Mouse (Mus musculus): ENCODE measurements around the gene RPS10-NUDT3. TPM values are rescaled to one million over a fixed set of nuclear protein-coding genes. Genes with fewer than 3 reads are reported as not detected.
A peak's percentile ranks its signal among the peaks of the same experiment; 100 is the strongest.

RPS10-NUDT3 gene
- polyA plus RNA-seq, 1 experiment from 2014 or later: not detected

GRCm38 (mm10) chr17:27621705-27622531 lies 13.1 kb downstream of the RPS10-NUDT3 start:
- Histone ChIP-seq H3K4me1 (ENCODE audit: control insufficient read depth, insufficient read depth, low read length) (peaks cover 26% of the 10 kb centered on the region), H3K36me3 (ENCODE audit: control insufficient read depth, insufficient read depth, low read length) (no peaks in the 10 kb centered on the region), H3K9me3 (replicated peaks; ENCODE audit: control insufficient read depth, low read length, poor library complexity, severe bottlenecking) (no peaks in the 10 kb centered on the region), H3K27me3 (ENCODE audit: control insufficient read depth, insufficient read depth, low read depth, low read length) (no peaks in the 10 kb centered on the region), H3K27ac (ENCODE audit: low read length) (peak overlapping the region; percentile 99), H3K9ac (ENCODE audit: low read depth, low read length) (peak overlapping the region; percentile 92), H3K4me2 (ENCODE audit: low read length) (peak overlapping the region; percentile 89), H3K4me3 (ENCODE audit: low read depth, low read length) (peak overlapping the region; percentile 97)
- ATAC-seq: no peak
- 1% methylated on average over 23 of the region's 23 CpGs for WGBS

DNA sequence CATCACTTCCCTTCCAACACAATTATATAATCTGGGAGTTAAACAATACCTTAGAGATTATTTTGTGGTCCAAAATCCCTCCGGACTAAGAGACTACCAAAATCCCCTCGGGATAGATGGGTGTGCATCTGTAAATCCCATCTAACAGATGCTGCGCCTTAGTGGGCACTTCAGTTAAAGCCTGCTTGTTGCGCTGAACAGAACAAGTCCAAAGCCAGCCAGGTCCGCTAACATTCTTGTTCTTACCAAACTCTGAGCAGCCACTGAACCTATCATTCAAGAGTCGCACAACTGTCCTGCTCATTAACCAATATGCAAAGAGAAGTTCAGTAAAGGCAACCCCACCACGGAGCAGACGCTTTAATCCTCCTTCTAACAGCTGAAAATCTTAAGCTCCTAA lies 13.9 kb downstream of the RPS10-NUDT3 start:
- Histone ChIP-seq H3K4me3 (ENCODE audit: low read depth, low read length) (peak overlapping the region; percentile 97), H3K9me3 (replicated peaks; ENCODE audit: control insufficient read depth, low read length, poor library complexity, severe bottlenecking) (no peaks in the 10 kb centered on the region), H3K4me2 (ENCODE audit: low read length) (peak overlapping the region; percentile 89), H3K36me3 (ENCODE audit: control insufficient read depth, insufficient read depth, low read length) (no peaks in the 10 kb centered on the region), H3K27ac (ENCODE audit: low read length) (peak overlapping the region; percentile 99), H3K4me1 (ENCODE audit: control insufficient read depth, insufficient read depth, low read length) (peaks cover 26% of the 10 kb centered on the region), H3K9ac (ENCODE audit: low read depth, low read length) (peak overlapping the region; percentile 92), H3K27me3 (ENCODE audit: control insufficient read depth, insufficient read depth, low read depth, low read length) (no peaks in the 10 kb centered on the region)
- WGBS: 16% methylated on average over 8 of the region's 8 CpGs
- ATAC-seq: no peak

- no peak overlapping the region for H3K4me2 ChIP-seq (ENCODE audit: low read length)
- H3K9me3 ChIP-seq (replicated peaks; ENCODE audit: control insufficient read depth, low read length, poor library complexity, severe bottlenecking): no peaks in the 10 kb centered on the region
- 89% methylated on average over 7 of the region's 7 CpGs for WGBS
- H3K9ac ChIP-seq (ENCODE audit: low read depth, low read length): no peak overlapping the region
- H3K4me1 ChIP-seq (ENCODE audit: control insufficient read depth, insufficient read depth, low read length): peaks cover 26% of the 10 kb centered on the region
- no peaks in the 10 kb centered on the region for H3K36me3 ChIP-seq (ENCODE audit: control insufficient read depth, insufficient read depth, low read length)
- no peak overlapping the region for H3K27ac ChIP-seq (ENCODE audit: low read length)
- no peak for ATAC-seq
- H3K4me3 ChIP-seq (ENCODE audit: low read depth, low read length): no peak overlapping the region
- H3K27me3 ChIP-seq (ENCODE audit: control insufficient read depth, insufficient read depth, low read depth, low read length): no peaks in the 10 kb centered on the region
These were observed 19.6 kb downstream of the RPS10-NUDT3 start for GRCm38 (mm10) chr17:27615388-27615787.

DNA sequence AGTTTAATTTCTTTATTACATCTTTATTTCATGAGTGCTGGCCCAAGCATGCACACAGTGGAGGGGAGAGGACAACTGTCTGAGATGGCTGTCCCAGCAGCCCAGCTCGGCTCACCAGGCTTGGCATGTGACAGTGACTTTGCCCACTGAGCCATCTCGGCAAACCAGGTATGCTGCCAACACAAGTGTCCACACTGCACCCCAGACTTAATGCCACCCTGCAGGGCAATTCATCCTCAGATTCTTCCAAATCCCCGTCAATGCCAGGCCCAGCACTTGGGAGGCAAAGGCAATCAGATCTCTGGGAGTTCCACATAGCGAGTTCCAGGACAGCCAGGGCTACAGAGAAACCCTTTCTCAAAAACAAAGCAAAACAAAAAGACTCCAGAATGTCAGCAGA lies 22.0 kb downstream of the RPS10-NUDT3 start:
- no peak overlapping the region for H3K4me2 ChIP-seq (ENCODE audit: low read length)
- no peaks in the 10 kb centered on the region for H3K27me3 ChIP-seq (ENCODE audit: control insufficient read depth, insufficient read depth, low read depth, low read length)
- peaks cover 18% of the 10 kb centered on the region for H3K4me1 ChIP-seq (ENCODE audit: control insufficient read depth, insufficient read depth, low read length)
- no peak overlapping the region for H3K9ac ChIP-seq (ENCODE audit: low read depth, low read length)
- no peak for ATAC-seq
- H3K36me3 ChIP-seq (ENCODE audit: control insufficient read depth, insufficient read depth, low read length): no peaks in the 10 kb centered on the region
- 72% methylated on average over 4 of the region's 4 CpGs for WGBS
- no peaks in the 10 kb centered on the region for H3K9me3 ChIP-seq (replicated peaks; ENCODE audit: control insufficient read depth, low read length, poor library complexity, severe bottlenecking)
- no peak overlapping the region for H3K27ac ChIP-seq (ENCODE audit: low read length)
- no peak overlapping the region for H3K4me3 ChIP-seq (ENCODE audit: low read depth, low read length)

DNA sequence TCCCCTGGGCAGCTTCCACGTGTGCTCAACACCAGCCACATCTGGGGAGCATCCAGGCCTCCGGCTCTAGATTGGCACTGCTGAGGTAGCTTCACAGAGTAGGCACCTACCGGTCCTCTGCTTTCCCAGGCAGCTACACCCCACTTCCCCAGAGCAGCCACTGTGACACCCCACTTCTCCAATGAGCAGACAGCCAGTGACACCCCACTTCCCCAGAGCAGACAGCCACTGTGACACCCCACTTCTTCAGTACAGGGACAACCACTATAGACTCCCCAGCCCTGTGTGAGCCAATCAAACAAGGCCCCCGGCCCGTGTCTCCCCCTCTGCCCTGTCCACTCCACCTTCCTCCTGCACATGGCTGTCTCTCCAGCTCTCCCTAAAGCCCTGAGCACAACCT lies 23.0 kb downstream of the RPS10-NUDT3 start:
- no peak for ATAC-seq
- H3K36me3 ChIP-seq (ENCODE audit: control insufficient read depth, insufficient read depth, low read length): no peaks in the 10 kb centered on the region
- H3K4me1 ChIP-seq (ENCODE audit: control insufficient read depth, insufficient read depth, low read length): peaks cover 18% of the 10 kb centered on the region
- H3K9ac ChIP-seq (ENCODE audit: low read depth, low read length): no peak overlapping the region
- no peak overlapping the region for H3K4me2 ChIP-seq (ENCODE audit: low read length)
- H3K27me3 ChIP-seq (ENCODE audit: control insufficient read depth, insufficient read depth, low read depth, low read length): no peaks in the 10 kb centered on the region
- H3K27ac ChIP-seq (ENCODE audit: low read length): no peak overlapping the region
- no peaks in the 10 kb centered on the region for H3K9me3 ChIP-seq (replicated peaks; ENCODE audit: control insufficient read depth, low read length, poor library complexity, severe bottlenecking)
- no peak overlapping the region for H3K4me3 ChIP-seq (ENCODE audit: low read depth, low read length)
- 84% methylated on average over 5 of the region's 5 CpGs for WGBS

- H3K27ac ChIP-seq (ENCODE audit: low read length): no peak overlapping the region
- 81% methylated on average over 3 of the region's 3 CpGs for WGBS
- no peak overlapping the region for H3K4me2 ChIP-seq (ENCODE audit: low read length)
- peaks cover 18% of the 10 kb centered on the region for H3K4me1 ChIP-seq (ENCODE audit: control insufficient read depth, insufficient read depth, low read length)
- no peak for ATAC-seq
- H3K9ac ChIP-seq (ENCODE audit: low read depth, low read length): no peak overlapping the region
- H3K36me3 ChIP-seq (ENCODE audit: control insufficient read depth, insufficient read depth, low read length): no peaks in the 10 kb centered on the region
- no peaks in the 10 kb centered on the region for H3K9me3 ChIP-seq (replicated peaks; ENCODE audit: control insufficient read depth, low read length, poor library complexity, severe bottlenecking)
- H3K27me3 ChIP-seq (ENCODE audit: control insufficient read depth, insufficient read depth, low read depth, low read length): no peaks in the 10 kb centered on the region
- no peak overlapping the region for H3K4me3 ChIP-seq (ENCODE audit: low read depth, low read length)
These were observed 23.5 kb downstream of the RPS10-NUDT3 start for GRCm38 (mm10) chr17:27611519-27611884.

DNA sequence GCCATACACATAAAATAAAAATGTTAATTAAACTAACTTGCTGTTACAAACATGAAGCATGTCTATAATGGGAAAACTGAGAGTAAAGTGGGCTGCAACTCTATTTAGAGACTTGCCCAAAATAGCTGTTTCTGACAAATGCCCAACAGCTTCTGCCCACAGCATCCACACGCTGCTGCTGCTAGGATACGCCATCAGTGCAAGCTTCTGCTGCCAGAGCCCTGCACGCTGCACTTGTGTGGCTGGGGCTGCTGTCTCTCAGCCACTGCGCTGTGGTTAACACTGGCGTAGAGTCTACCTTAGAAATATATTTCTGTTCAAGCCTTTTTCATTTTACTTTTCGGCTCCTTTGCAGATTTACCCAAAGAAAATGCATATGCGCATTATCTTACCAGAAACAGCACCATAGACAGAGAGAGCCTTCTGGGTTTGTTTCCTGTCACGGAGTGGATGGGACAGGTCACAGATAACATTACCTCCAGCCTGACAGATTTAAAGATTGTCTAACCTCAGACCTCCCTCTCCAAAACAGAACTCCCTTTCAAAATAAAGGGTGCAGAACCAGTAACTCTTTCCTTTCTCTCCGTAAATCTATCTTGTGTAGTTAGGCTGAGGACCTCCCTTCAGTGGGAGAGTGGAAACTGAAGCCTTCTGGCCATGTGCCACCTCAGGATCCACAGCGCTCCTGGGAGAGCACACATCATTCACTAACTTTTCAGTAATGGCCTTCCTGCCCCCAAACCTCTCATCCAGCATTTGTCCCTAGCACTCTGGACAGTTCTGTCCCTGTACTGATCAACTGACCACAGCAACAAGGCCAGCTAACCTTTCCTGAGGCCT lies 24.1 kb downstream of the RPS10-NUDT3 start:
- Histone ChIP-seq H3K27ac (ENCODE audit: low read length) (no peak overlapping the region), H3K9me3 (replicated peaks; ENCODE audit: control insufficient read depth, low read length, poor library complexity, severe bottlenecking) (no peaks in the 10 kb centered on the region)
- WGBS: 76% methylated on average over 10 of the region's 10 CpGs

DNA sequence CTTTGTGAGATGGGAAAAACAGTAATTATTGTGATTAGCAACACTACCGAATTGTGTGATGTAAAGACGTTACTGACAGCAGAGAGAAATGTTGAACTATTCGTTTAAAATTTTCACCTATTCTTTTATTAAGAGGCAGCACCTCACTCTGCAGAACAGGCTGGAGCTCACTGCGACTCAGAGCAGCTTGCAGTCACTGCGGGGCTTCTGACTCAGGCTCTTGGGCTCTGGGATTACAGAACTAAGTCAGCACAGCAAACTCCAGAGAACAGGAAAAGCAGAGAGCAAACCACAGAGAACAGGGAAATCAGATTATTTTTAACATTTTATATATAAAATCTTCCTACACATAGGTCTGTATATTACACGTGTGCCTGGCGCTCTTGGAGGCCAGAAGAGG lies 25.4 kb downstream of the RPS10-NUDT3 start:
- no peaks in the 10 kb centered on the region for H3K9me3 ChIP-seq (replicated peaks; ENCODE audit: control insufficient read depth, low read length, poor library complexity, severe bottlenecking)
- no peak overlapping the region for H3K4me2 ChIP-seq (ENCODE audit: low read length)
- WGBS: 90% methylated on average over 7 of the region's 7 CpGs
- no peak overlapping the region for H3K27ac ChIP-seq (ENCODE audit: low read length)
- no peak overlapping the region for H3K4me3 ChIP-seq (ENCODE audit: low read depth, low read length)
- no peaks in the 10 kb centered on the region for H3K27me3 ChIP-seq (ENCODE audit: control insufficient read depth, insufficient read depth, low read depth, low read length)
- ATAC-seq: no peak
- no peak overlapping the region for H3K9ac ChIP-seq (ENCODE audit: low read depth, low read length)
- H3K4me1 ChIP-seq (ENCODE audit: control insufficient read depth, insufficient read depth, low read length): peaks cover 19% of the 10 kb centered on the region
- no peaks in the 10 kb centered on the region for H3K36me3 ChIP-seq (ENCODE audit: control insufficient read depth, insufficient read depth, low read length)

More for the DNA sequence above, 24.1 kb downstream of the RPS10-NUDT3 start:
- no peak overlapping the region for H3K9ac ChIP-seq (ENCODE audit: low read depth, low read length)
- no peak overlapping the region for H3K4me3 ChIP-seq (ENCODE audit: low read depth, low read length)
- no peaks in the 10 kb centered on the region for H3K36me3 ChIP-seq (ENCODE audit: control insufficient read depth, insufficient read depth, low read length)
- H3K4me2 ChIP-seq (ENCODE audit: low read length): no peak overlapping the region
- no peak for ATAC-seq
- no peaks in the 10 kb centered on the region for H3K27me3 ChIP-seq (ENCODE audit: control insufficient read depth, insufficient read depth, low read depth, low read length)
- H3K4me1 ChIP-seq (ENCODE audit: control insufficient read depth, insufficient read depth, low read length): peaks cover 20% of the 10 kb centered on the region

Data from midbrain, embryonic 16.5 days (tissue).